Mouse (Mus musculus): ENCODE results near the gene Smg6. TPM values are rescaled to one million over a fixed set of nuclear protein-coding genes. Genes with fewer than 3 reads are reported as not detected.
A peak's percentile ranks its signal among the peaks of the same experiment; 100 is the strongest.

Smg6 gene
- total RNA-seq, 2 experiments from 2014 or later, result 22.0 to 22.9 TPM

DNA sequence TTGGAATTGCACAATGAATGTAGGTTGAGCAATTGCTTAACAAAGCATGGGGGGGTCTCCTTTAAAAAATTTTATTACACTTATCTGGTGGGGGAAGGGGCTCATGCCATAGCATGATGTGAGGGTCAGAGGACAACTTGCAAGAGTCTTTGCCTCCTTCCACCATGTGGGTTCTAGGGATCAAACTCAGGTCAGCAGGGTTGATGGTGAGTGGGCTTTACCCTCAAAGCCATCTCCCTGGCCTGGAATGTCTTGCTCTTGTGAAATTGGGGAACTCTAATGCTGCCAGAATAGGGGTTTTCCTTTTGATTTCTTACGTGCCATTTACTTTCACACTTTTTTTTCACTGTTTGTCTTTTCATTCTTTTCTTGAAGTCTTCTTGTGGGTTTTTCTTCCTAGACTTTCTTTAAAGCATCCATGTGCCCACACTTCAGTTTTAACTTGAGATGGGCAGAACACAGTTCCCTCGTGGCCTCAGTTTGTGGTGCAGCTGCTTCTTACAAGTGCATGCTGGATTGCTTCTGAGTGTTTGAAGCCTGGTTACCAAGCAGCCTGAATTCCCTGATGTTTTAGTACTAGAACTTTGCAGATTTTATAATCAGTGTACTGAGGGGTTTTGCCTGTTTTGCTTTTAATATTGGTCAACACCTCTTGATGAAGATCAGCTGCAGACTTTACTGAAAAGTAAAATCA is 147.5 kb downstream of the Smg6 start:
- no peak for DNase-seq (ENCODE audit: low spot score in 2 of 2)
- intact Hi-C loops (cut with DNase I), result no loop called here

DNA sequence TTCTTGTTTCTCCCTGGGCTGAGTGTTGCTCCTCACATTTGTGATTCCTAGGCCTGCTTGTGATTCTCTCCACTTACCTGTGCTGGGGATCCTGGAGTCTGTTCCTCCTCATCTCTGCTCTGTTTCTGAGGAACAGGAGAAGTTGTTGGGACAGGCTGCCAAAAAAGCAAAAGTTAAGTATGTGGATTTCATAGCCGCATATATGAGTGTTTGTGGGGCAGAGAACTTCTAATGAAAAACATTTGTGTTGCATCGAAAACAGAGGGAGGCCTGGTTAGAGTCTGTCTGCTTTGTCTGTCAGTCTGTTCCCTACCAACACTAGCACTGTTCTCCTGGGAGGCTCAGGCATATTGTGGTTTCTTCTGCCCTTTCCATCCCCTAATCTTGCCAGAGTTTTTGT is 148.1 kb downstream of the Smg6 start:
- no peak for DNase-seq (ENCODE audit: low spot score in 2 of 2)
- intact Hi-C loops (cut with DNase I), result no loop called here

DNA sequence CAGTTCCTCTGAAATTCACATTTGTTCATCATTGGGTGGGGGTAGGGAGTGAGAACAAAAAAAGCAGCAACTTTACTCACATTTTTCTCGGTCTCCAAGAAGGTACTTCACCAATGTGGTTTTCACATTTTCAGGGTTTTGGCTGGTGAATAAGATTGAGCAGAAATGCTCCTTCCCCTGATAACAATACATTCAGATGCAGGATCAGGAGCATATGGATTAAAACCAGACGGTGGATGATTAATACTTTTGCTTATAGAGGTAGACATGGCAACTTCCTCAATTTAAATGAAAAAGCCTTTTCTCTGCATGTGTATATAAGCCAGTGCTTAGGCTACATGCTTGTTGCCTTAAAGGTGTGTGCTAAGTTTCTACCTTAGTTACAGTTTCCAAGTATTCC is 148.9 kb downstream of the Smg6 start:
- intact Hi-C loops (cut with DNase I), result no loop called here
- DNase-seq (ENCODE audit: low spot score in 2 of 2), result no peak

DNA sequence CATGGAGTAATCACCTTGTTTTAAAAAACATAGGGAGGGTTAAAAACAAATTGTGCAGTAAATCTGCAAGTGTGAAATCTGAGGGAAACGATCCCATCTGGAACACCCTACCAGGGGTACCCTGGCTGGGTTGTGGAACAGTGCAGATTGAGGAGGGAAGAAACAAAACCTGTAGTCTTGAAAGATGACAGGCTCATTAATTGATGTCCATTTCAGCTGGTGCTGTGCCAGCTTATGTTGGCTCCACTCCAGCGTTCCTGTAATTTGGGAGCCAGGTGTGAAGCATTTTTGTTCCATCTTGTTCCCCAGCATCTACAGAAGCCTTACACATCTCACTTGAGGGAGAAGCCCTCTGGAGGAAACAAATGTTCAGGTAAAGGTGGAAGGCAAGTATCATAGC is 153.0 kb downstream of the Smg6 start:
- intact Hi-C loops (cut with DNase I), result no loop called here
- no peak for DNase-seq (ENCODE audit: low spot score in 2 of 2)

DNA sequence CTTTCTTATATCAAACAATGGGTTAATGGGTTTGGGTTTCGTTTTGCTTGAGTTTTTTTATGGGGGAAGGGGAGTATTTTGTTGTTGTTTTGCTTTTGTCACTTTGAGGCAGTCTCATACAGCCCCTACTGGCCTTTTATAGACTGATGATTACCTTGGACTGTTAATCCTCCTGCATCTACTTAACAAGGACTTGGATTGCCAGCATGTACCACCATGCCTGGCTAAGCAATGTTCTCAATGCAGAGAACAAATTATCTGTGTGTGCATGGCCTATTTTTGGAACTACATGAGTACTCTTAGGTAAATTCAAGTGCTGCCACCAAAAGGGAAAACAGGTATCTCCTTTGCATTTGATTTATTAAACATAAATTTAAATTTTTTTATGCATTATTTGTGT is 157.4 kb downstream of the Smg6 start:
- intact Hi-C loops (cut with DNase I), result no loop called here
- no peak for DNase-seq (ENCODE audit: low spot score in 2 of 2)

DNA sequence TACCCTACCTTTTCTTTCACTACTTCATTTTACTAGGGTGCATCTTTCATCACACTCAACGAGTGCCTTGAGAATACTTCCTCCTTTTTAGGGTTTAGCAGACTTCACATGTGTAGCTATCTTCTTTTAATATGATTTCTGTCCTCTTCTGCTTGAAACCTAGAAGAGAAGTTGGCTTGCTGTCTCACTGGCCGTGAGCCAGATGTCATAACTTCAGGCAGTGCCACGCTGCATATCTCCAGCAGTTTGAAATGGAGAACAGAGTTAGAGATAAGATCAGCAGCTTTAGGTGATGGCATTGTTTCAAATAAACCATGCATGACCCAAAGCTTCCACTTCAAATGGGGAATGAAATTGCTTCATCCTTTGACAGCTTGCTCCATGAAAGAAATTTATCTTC is 166.5 kb downstream of the Smg6 start:
- intact Hi-C loops (cut with DNase I), result no loop called here

DNA sequence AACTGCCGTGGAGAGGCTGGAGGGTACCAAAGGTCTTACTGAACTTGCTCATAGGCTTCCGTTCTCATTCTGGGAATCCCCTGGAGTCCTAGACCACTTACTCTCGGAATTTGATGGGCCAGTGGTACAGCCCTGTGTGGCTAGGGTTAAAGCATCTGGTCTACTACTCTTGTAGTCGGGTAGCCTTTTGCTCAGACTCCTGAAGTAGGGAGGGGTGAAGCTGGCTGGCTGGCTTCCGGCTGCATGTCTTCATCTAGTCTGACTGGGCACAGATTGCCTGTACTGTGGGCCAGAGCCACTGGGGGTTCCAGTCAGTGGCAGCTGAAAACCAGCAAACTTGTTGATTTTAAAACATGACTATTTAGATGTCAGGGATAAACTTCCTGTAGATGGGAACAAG is 167.0 kb downstream of the Smg6 start:
- DNase-seq (ENCODE audit: low spot score in 2 of 2), result peak in 1 of 2 experiments; percentile 15
- intact Hi-C loops (cut with DNase I), result no loop called here

More for the DNA sequence above, 166.5 kb downstream of the Smg6 start:
- no peak for DNase-seq (ENCODE audit: low spot score in 2 of 2)

DNA sequence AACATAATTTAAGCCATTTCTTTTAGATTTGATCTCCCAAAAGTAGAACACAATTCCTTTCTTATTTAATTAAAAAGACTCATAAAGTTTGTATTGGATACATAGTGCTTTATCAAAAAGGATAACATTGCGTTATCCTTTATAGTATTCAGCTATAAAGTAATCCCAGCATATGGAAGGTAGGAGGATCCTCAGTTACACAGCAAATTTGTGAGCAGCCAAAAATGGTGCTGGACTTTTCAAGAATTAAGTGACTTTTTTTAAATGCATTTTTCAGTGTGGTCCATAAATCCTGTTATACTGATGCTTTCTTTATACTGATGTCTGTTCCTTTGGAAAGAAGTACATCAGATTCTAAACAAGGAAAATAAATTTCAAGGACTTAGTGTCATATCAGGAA is 169.1 kb downstream of the Smg6 start:
- intact Hi-C loops (cut with DNase I), result no loop called here
- no peak for DNase-seq (ENCODE audit: low spot score in 2 of 2)

DNA sequence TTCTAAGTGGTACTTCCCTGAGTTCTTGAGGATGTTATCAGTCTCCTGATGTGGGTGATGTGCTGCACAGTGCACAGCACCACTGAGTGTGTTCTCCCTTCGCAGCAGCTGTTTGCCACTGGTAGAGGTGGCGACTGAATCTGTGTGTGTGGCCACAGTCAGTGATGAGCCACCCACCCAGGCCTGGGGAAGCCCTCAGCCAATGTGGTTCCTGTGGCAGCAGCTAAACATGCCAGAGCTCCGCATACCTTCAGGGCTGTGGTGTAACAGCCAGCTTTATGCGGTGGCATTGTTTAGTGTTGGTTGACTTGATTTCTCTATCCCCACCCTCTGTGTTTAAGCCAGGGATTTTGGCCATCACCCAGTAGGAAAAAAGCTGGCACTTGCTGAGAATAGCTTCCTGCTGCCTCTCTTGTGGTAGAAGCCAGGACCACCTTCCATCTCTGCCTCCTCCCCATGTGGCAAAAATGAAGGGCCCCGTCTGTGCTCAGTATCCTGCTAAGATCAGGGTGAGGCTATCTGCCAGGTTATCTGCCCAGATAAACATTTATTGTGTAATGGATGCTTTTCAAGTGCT is 177.2 kb downstream of the Smg6 start:
- intact Hi-C loops (cut with DNase I), result no loop called here
- DNase-seq (ENCODE audit: low spot score in 2 of 2), result no peak

DNA sequence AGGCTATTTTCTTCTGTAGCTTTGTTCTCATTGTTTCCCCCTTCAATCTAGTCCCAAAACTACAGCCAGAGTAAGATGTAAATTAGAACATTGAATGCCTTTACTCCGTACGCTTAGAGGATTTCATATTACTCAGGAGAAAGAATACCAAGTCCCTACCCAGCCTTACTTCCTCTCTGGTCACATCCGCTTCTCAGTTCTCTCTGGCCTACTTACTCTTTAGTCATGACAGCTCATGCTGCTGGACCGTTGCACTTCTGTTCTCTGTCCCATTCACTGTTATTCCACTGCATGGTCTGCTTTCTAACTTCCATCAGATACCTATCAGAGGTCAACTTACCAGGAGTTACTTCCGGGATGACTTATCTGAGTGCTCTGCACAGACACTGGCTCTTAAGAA is 181.0 kb downstream of the Smg6 start:
- no peak for DNase-seq (ENCODE audit: low spot score in 2 of 2)

DNA sequence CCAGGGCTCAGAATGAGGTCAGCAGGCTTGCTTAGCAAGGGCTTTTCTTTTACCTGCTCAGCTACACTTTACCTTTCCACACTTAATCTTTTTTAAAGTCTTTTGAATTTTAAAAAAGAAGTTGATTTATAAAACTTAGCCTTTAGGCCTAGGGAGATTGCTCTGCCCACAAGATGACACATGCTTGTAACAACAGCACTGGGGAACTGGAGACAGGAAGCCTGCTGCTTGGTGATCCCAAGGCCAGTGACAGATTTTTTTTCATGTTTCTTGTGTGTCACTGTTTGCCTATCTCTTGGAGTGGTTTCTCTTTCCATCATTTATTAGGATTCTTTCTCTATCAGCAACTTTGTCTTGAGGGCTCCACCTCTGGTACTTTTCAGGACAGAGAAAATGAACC is 183.3 kb downstream of the Smg6 start:
- intact Hi-C loops (cut with DNase I), result no loop called here
- no peak for DNase-seq (ENCODE audit: low spot score in 2 of 2)

More for the DNA sequence above, 181.0 kb downstream of the Smg6 start:
- intact Hi-C loops (cut with DNase I), result no loop called here

DNA sequence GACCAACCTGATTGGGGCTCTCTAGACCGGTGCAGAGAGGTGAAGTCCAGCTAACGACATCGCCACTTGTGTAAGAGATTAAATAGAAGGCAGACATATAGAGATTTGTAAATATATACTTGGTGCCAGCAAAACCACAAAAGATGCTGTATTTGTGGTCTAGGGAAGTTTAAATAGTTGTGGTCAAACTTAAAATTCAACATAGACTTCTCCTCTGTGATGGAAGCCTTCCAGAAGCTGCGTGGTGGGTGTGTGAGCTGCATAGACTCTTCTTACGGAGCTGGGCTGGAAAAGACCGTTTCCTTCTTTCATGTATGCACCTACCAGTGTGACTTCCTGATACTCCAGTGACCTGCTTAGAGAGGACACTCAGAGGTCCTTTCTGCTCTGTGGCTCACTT is 190.8 kb downstream of the Smg6 start:
- no peak for DNase-seq (ENCODE audit: low spot score in 2 of 2)

DNA sequence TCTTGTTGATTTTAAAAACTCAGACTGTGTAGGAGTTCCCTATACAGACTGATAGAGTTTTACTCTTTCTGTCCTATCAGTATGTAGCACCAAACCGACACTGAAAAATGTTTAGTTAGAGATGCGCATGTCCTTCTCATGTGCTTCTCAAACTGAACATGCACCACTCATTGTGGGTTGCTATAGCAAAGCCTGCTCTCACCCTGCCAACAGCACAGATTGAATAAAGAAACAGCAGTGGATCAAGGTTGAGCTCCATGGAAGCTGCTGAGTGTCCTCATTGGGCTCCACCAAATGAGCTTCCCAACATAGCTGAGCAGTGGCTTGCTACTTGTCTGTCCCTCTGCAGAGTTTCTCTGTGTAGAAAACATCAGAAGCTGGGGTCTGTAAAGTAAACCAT is 192.5 kb downstream of the Smg6 start:
- peak in 1 of 2 experiments; percentile 74 for DNase-seq (ENCODE audit: low spot score in 2 of 2)
- intact Hi-C loops (cut with DNase I), result no loop called here

More for the DNA sequence above, 190.8 kb downstream of the Smg6 start:
- intact Hi-C loops (cut with DNase I), result no loop called here

DNA sequence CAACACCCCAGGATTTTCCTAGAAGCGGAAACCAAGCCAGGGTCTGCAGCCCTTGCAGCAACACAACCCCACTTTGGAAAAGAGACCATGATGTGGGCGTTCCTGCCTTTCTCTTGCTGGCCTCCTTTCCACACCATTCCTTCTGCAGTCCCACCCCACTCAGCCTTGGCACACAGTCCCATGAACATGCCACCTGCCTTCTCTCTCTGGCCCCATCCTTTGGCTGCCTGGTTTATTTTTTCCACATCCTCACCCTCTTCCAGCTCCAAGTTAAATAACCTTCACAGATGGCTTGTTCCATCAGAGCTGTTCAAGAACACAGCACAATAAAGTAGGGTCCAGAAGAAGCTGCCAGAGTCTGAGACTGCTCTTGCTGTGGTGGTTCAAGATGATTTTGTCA is 193.7 kb downstream of the Smg6 start:
- peak in 1 of 2 experiments; percentile 41 for DNase-seq (ENCODE audit: low spot score in 2 of 2)
- intact Hi-C loops (cut with DNase I), result no loop called here

DNA sequence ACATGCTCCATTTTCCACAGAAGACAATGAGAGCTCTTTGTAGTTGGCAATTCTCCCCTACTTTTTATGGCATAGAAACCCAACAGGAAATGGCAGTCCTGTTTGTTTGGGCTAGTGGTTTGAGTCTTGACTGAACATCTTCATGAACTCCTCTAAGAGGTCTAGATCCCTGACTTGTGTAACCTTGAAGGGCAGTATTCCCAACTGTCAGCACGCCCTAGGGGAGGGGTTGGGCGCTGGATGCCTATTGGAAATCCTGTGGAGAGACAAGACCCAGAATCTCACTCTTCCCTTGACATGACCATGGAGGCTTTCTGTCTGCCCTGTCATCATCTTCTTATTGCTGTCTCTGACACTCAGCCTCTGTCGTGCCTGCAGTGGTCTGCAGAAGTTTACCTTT is 194.2 kb downstream of the Smg6 start:
- no peak for DNase-seq (ENCODE audit: low spot score in 2 of 2)
- intact Hi-C loops (cut with DNase I), result no loop called here

DNA sequence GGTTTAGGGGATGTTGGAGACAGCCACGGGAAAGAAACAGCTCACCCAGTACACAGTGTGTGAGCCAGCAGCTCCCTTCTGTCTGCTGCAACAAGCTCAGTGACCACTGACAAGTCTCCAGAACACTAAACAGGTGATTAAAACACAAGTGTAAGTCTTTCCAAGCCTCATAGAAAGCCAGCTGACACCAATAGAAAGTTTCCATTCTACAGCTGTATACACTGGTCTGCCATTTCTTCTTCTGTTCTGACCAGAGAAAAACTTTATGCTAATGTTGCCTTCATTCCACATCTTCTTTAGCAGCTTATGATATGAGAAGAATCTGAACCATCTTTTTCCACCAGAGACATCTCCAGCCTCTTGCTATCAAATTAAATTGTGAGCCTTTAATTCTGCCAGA is 195.7 kb downstream of the Smg6 start:
- no peak for DNase-seq (ENCODE audit: low spot score in 2 of 2)
- intact Hi-C loops (cut with DNase I), result no loop called here

DNA sequence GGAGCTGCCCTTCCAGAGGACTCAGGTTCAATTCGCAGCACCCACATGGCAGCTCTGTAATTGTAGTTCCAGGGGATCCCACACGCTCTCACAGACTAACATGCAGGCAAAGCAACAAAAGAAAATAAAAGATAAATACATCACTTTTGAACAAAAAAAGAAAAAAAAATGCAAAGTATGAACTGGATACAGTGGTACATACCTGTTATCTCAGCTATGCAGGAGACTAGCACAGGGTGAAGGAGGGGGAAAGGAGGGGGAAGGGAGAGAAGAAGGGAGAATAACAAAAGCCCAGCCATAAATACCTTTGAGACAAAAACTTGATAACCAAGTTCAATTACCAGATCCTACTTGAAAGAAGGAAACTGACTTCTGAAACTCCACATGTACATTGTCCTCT is 198.8 kb downstream of the Smg6 start:
- intact Hi-C loops (cut with DNase I), result no loop called here
- no peak for DNase-seq (ENCODE audit: low spot score in 2 of 2)

DNA sequence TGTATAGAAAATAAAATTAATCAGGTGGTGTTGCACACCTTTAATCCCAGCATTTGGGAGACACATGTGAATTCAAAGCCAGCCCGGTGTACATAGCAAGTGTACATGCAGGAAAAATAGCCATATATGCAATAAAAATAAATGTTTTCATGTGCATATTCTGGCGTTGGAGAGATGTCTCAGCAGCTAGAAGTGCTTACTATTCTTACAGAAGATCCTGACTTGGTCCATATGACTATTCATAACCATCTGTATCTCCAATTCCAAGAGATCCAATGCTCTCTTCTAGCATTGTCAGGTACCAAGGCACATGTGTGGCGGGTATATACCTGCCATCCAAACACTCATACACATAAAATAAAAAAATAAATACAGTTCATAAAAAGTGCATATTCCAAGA is 200.8 kb downstream of the Smg6 start:
- intact Hi-C loops (cut with DNase I), result no loop called here
- no peak for DNase-seq (ENCODE audit: low spot score in 2 of 2)

DNA sequence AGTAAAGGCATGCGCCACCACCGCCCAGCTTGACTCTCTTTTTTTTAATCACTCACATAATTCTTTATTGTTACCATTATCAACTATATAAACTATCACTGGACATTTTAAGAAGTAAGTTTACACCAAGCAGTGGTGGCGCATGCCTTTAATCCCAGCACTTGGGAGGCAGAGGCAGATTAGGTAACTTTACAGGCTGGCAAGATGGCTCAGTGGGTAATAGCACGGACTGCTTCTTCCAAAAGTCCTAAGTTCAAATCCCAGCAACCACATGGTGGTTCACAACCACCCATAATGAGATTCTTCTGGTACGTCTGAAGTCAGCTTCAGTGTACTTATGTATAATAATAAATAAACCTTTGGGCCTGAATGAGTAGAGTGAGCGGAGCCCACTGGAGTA is 203.9 kb downstream of the Smg6 start:
- intact Hi-C loops (cut with DNase I), result no loop called here
- DNase-seq (ENCODE audit: low spot score in 2 of 2), result no peak

DNA sequence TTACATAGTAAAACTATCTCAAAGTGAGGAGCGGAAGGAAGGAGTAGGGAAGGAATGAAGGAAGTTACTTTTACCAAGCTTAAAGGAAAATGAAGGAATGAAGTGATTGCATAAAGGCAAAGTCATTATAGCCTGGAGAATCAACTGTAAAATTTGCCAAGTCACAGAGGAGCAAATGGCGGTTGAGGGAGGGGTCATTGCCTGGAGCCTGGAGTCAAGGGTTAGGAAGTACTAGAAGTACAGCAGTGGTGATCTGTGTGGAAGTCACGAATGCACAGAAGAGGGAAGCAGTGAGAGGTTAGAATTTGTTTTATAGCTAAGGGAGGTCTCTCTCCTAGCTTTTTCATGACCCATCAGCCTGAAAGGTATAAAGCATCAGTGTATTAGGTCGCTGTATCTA is 205.7 kb downstream of the Smg6 start:
- DNase-seq (ENCODE audit: low spot score in 2 of 2), result no peak
- intact Hi-C loops (cut with DNase I), result no loop called here

DNA sequence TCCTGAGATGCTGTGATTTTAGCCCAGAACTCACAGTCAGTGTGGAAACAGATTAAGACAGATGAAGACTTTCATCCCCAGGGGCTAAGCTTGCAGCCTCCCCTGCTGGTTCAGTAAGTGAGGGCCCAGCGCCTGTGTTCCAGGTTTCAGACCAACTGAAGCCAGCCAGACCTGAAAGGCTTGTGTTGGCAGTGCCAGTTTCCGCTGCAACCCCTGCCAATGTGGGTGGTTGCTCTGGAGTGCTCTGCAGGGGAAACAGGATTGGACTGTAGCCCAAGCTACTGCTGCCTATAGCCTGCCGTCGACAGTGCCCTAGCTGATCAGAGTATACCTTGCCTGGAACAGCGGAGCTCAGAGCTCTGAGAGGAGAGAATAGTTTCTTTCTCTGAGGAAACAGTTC is 206.7 kb downstream of the Smg6 start:
- intact Hi-C loops (cut with DNase I), result no loop called here
- DNase-seq (ENCODE audit: low spot score in 2 of 2), result peak; percentile 49 to 56

DNA sequence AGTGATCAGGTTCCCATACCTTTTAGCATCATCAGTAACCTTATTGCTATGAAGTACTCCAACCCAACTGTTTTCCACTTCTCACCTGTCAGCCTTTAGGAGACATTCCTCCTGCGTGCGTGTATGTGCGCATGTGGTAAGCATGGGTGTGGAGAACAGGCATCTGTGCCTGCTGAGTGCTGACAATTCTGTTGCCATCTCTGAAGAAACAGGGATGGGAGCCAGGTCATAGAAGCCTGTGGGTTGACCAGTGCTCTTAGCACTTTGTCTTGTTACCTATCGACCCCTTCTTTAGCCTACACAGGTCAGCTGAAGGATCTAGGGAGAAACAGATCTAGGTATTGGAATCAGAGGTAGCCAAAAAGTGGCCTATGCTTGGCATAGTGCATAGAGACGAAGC is 207.8 kb downstream of the Smg6 start:
- intact Hi-C loops (cut with DNase I), result no loop called here
- DNase-seq (ENCODE audit: low spot score in 2 of 2), result no peak

Measured in left cerebral cortex, postnatal 14 days (tissue).